In genomic region chr9:13313923-13314322, GRCm38 (mm10) we compare ENCODE assay signal across 24 mouse cellular contexts. TPM values are rescaled to one million over a fixed set of nuclear protein-coding genes. Genes with fewer than 3 reads are reported as not detected.
A peak's percentile ranks its signal among the peaks of the same experiment; 100 is the strongest.
DNase-seq lines count a peak whose midpoint lies in the region; ATAC-seq lines count a peak whose summit lies in the region.
"Had no signal": no experiment of that assay in that cellular context is flagged by ENCODE, and none has a peak within 500 bp of the region (broad histone marks: within the 10 kb centered on the region; RNA-seq: fewer than 3 reads in every experiment).

No protein-coding gene starts in this region.

- H3K9me3 ChIP-seq in embryonic facial prominence, embryonic 15.5 days (replicated peaks): no peaks in the 10 kb centered on the region
- no peaks in the 10 kb centered on the region for H3K9me3 ChIP-seq in embryonic facial prominence, embryonic 10.5 days
- no peaks in the 10 kb centered on the region for H3K9me3 ChIP-seq in intestine, embryonic 15.5 days
- H3K9me3 ChIP-seq: forebrain, embryonic 12.5 days; forebrain, embryonic 15.5 days; G1E; heart, embryonic 13.5 days; hindbrain, embryonic 15.5 days had no signal

- WGBS in embryonic facial prominence, embryonic 15.5 days: 91% methylated on average over 2 of the region's 2 CpGs
- WGBS in embryonic facial prominence, embryonic 10.5 days: 94% methylated on average over 2 of the region's 2 CpGs
- WGBS in macrophage (ENCODE audit: missing documents): 92% methylated on average over 2 of the region's 2 CpGs
- WGBS in intestine, embryonic 15.5 days: 90% methylated on average over 2 of the region's 2 CpGs

- no peak for ATAC-seq in embryonic facial prominence, embryonic 15.5 days (ENCODE audit: insufficient number of reproducible peaks, low FRiP score, low TSS enrichment, low read depth)
- ATAC-seq in intestine, embryonic 15.5 days: no peak
- ATAC-seq: forebrain, embryonic 15.5 days had no signal

- H3K4me1 ChIP-seq in embryonic facial prominence, embryonic 15.5 days: peaks cover 25% of the 10 kb centered on the region
- peaks cover 31% of the 10 kb centered on the region for H3K4me1 ChIP-seq in embryonic facial prominence, embryonic 10.5 days
- H3K4me1 ChIP-seq in intestine, embryonic 15.5 days (replicated peaks): no peaks in the 10 kb centered on the region

- H3K4me3 ChIP-seq in embryonic facial prominence, embryonic 15.5 days (replicated peaks): no peak overlapping the region
- no peak overlapping the region for H3K4me3 ChIP-seq in embryonic facial prominence, embryonic 10.5 days
- no peak overlapping the region for H3K4me3 ChIP-seq in macrophage (ENCODE audit: inconsistent target)
- H3K4me3 ChIP-seq in intestine, embryonic 15.5 days (replicated peaks): no peak overlapping the region
- H3K4me3 ChIP-seq: erythroblast, embryonic 14.5 days; forebrain, embryonic 12.5 days; forebrain, embryonic 15.5 days; heart, embryonic 13.5 days; hindbrain, embryonic 15.5 days had no signal

- peak overlapping the region; percentile 14; the same call in 1 of the 2 replicates for H3K27ac ChIP-seq in embryonic facial prominence, embryonic 15.5 days (replicated peaks)
- H3K27ac ChIP-seq in embryonic facial prominence, embryonic 10.5 days (replicated peaks): no peak overlapping the region
- H3K27ac ChIP-seq in macrophage: 0 out of 2 replicates have a peak overlapping the region, but pooled peaks have one; percentile 7
- no peak overlapping the region for H3K27ac ChIP-seq in intestine, embryonic 15.5 days
- H3K27ac ChIP-seq: forebrain, embryonic 12.5 days; forebrain, embryonic 15.5 days; hindbrain, embryonic 15.5 days had no signal

- H3K4me2 ChIP-seq in embryonic facial prominence, embryonic 15.5 days (replicated peaks): no peak overlapping the region
- H3K4me2 ChIP-seq in intestine, embryonic 15.5 days (replicated peaks): no peak overlapping the region
- H3K4me2 ChIP-seq: forebrain, embryonic 12.5 days; forebrain, embryonic 15.5 days; heart, embryonic 13.5 days; hindbrain, embryonic 15.5 days had no signal

- no peaks in the 10 kb centered on the region for H3K36me3 ChIP-seq in embryonic facial prominence, embryonic 15.5 days
- no peaks in the 10 kb centered on the region for H3K36me3 ChIP-seq in embryonic facial prominence, embryonic 10.5 days (replicated peaks)
- no peaks in the 10 kb centered on the region for H3K36me3 ChIP-seq in macrophage (ENCODE audit: inconsistent target)
- no peaks in the 10 kb centered on the region for H3K36me3 ChIP-seq in intestine, embryonic 15.5 days
- H3K36me3 ChIP-seq: forebrain, embryonic 12.5 days; forebrain, embryonic 15.5 days; G1E; heart, embryonic 13.5 days; hindbrain, embryonic 15.5 days had no signal

- H3K27me3 ChIP-seq in embryonic facial prominence, embryonic 15.5 days: no peaks in the 10 kb centered on the region
- H3K27me3 ChIP-seq in embryonic facial prominence, embryonic 10.5 days (replicated peaks; ENCODE audit: low read depth, poor library complexity, severe bottlenecking): no peaks in the 10 kb centered on the region
- no peaks in the 10 kb centered on the region for H3K27me3 ChIP-seq in intestine, embryonic 15.5 days (replicated peaks)
- H3K27me3 ChIP-seq: CH12.LX; forebrain, embryonic 12.5 days; forebrain, embryonic 15.5 days; heart, embryonic 13.5 days; hindbrain, embryonic 15.5 days had no signal

- DNase-seq in embryonic facial prominence, embryonic 10.5 days (ENCODE audit: low spot score): no peak
- DNase-seq in kidney, postnatal 10 days: peak; percentile 0
- DNase-seq in kidney, postnatal 36 days: no peak
- peak; percentile 51 for DNase-seq in 3T3-L1 (ENCODE audit: low read depth, low spot score)
- DNase-seq in spleen, postnatal 36 days (ENCODE audit: low spot score in 2 of 2): no peak
- DNase-seq: adrenal gland, adult 2 months; adrenal gland, postnatal 14 days; B cell, adult 2 months; cerebellum, adult 11 months; cerebellum, adult 9-11 months; cerebellum, postnatal 25 days; gastrocnemius, postnatal 25 days; heart, postnatal 14 days; heart, postnatal 4 days had no signal

- H3K79me2 ChIP-seq in macrophage (ENCODE audit: inconsistent target): no peaks in the 10 kb centered on the region

- no peak overlapping the region for H3K9ac ChIP-seq in embryonic facial prominence, embryonic 15.5 days
- H3K9ac ChIP-seq in intestine, embryonic 15.5 days: no peak overlapping the region
- H3K9ac ChIP-seq: forebrain, embryonic 12.5 days; forebrain, embryonic 15.5 days; heart, embryonic 13.5 days; hindbrain, embryonic 15.5 days had no signal

RNA-seq across cellular contexts. Expression of gene Maml2, which starts 16.2 kb away (rescaled TPM):
- 11.7 and 12.5 TPM in 2 replicates for polyA plus RNA-seq in embryonic facial prominence, embryonic 15.5 days (2015; fragmentation: Nextera tagmentation; extraction: Ambion mirVana)
- polyA plus RNA-seq in embryonic facial prominence, embryonic 10.5 days (2016; fragmentation: Nextera tagmentation; extraction: Ambion mirVana): 7.3 and 8.0 TPM in 2 replicates
- total RNA-seq in macrophage (2018; cell fraction: chromatin; rRNA removed): 10 to 100 TPM in 19 of 26 experiments, 1 to 10 TPM in 7; 7.5 to 40.6 (median 10.9) TPM
- total RNA-seq in macrophage (2018; cell fraction: cytosol; rRNA removed): 10 to 100 TPM in 1 of 26 experiments, 1 to 10 TPM in 25; 5.3 to 10.0 (median 7.6) TPM
- total RNA-seq in macrophage (2018; cell fraction: nucleus; rRNA removed): 10 to 100 TPM in 22 of 26 experiments, 1 to 10 TPM in 4; 7.9 to 28.3 (median 12.5) TPM
- polyA plus RNA-seq in macrophage (2018): 6.0 to 7.7 TPM (median 6.7 TPM) in 3 replicates
- polyA plus RNA-seq in intestine, embryonic 15.5 days (2015; fragmentation: Nextera tagmentation; extraction: Ambion mirVana): 5.7 and 6.2 TPM in 2 replicates

Comparison
In these comparisons a context has a peak if more than half of its experiments do, and no peak if none do; other contexts are left out.
1. H3K27ac ChIP-seq: peak in embryonic facial prominence, embryonic 15.5 days (single experiment) and macrophage (single experiment); none in embryonic facial prominence, embryonic 10.5 days (single experiment) and intestine, embryonic 15.5 days (single experiment).
2. DNase-seq: peak in kidney, postnatal 10 days (single experiment) and 3T3-L1 (single experiment); none in embryonic facial prominence, embryonic 10.5 days (single experiment), kidney, postnatal 36 days (0 of 2) and spleen, postnatal 36 days (0 of 2).